Mouse (Mus musculus) megakaryocyte, adult 5-6 weeks (primary cell): ENCODE results near the gene Olfr1347. TPM values are rescaled to one million over a fixed set of nuclear protein-coding genes. Genes with fewer than 3 reads are reported as not detected.
"Not testable (repeated sequence)": the region's sequence is repeated elsewhere in the genome, so short reads cannot be mapped to it uniquely, and the experiment has no call there.

ENCODE experiments used
- ATAC-seq: 2 replicates; pipeline ENCODE4 v1.8.0; 2016; ENCODE audit warnings: mild to moderate bottlenecking, inconsistent platforms; ENCODE audit not compliant: poor library complexity, severe bottlenecking
- total RNA-seq, 2 experiments: library from RNA; stranded (forward) in 1 of 2; stranded (reverse) in 1 of 2; fragments of 153-499, 151-499 nt in 1 of 2; fragments of 221-1000, 200-1000 nt in 1 of 2; gene quantifications; 2 replicates each; pipeline versions ENCODE4 v1.2.3 to v1.2.4; 2015 to 2017

Olfr1347 gene
- total RNA-seq (2015) (not detected in 2 replicates), total RNA-seq (2017) (not detected in 2 replicates)

GRCm38 (mm10) chr7:6499655-6500054 lies at the start of gene Olfr1347:
TSS of gene Olfr1347 (minus strand) at chr7:6499755.
- ATAC-seq: no peak

GRCm38 (mm10) chr7:6526141-6526540 lies 26.6 kb upstream of the Olfr1347 start:
- ATAC-seq: no peak

- no peak for ATAC-seq
These were observed 25.4 kb upstream of the Olfr1347 start for GRCm38 (mm10) chr7:6525001-6525400.

- ATAC-seq: no peak
These were observed 23.3 kb upstream of the Olfr1347 start, which contains the start of gene Olfr1349 for GRCm38 (mm10) chr7:6522850-6523249. TSS of gene Olfr1349 (minus strand) at chr7:6522950.

- no peak for ATAC-seq
These were observed 22.1 kb upstream of the Olfr1347 start for GRCm38 (mm10) chr7:6521666-6522065.

GRCm38 (mm10) chr7:6508648-6509047 lies 9.1 kb upstream of the Olfr1347 start, which contains the start of gene Olfr1348:
TSS of gene Olfr1348 (minus strand) at chr7:6508748.
- ATAC-seq: no peak

- no peak for ATAC-seq
These were observed 12.7 kb downstream of the Olfr1347 start, which contains the start of gene Olfr5 for GRCm38 (mm10) chr7:6486841-6487240. TSS of gene Olfr5 (minus strand) at chr7:6486941.

- not testable (repeated sequence) for ATAC-seq
These were observed 21.9 kb downstream of the Olfr1347 start for GRCm38 (mm10) chr7:6477633-6478032.

GRCm38 (mm10) chr7:6466951-6467350 lies 32.6 kb downstream of the Olfr1347 start, which contains the start of gene Olfr1346:
TSS of gene Olfr1346 (plus strand) at chr7:6467101.
- no peak for ATAC-seq

- no peak for ATAC-seq
These were observed 43.2 kb downstream of the Olfr1347 start for GRCm38 (mm10) chr7:6456399-6456798.

GRCm38 (mm10) chr7:6455868-6456267 lies 43.7 kb downstream of the Olfr1347 start, which contains the start of gene Olfr1336:
TSS of gene Olfr1336 (plus strand) at chr7:6456168.
- ATAC-seq: no peak

- no peak for ATAC-seq
These were observed 51.8 kb downstream of the Olfr1347 start for GRCm38 (mm10) chr7:6447771-6448170.

GRCm38 (mm10) chr7:6441173-6441572 lies 58.4 kb downstream of the Olfr1347 start:
- ATAC-seq: no peak

- no peak for ATAC-seq
These were observed 61.2 kb downstream of the Olfr1347 start, which contains the start of gene Olfr1344 for GRCm38 (mm10) chr7:6438388-6438787. TSS of gene Olfr1344 (plus strand) at chr7:6438688.

Other genes starting within 250 kb of the Olfr1347 start
- gene Epp13, start 247.0 kb downstream of the Olfr1347 start, total RNA-seq (2015): not detected in 2 replicates
- gene Epp13, start 247.0 kb downstream of the Olfr1347 start, total RNA-seq (2017): not detected in 2 replicates
- 0.69 and 1.3 TPM in 2 replicates for gene Zfp667, start 213.2 kb downstream of the Olfr1347 start, total RNA-seq (2015)
- 0.99 and 3.0 TPM in 2 replicates for gene Zfp667, start 213.2 kb downstream of the Olfr1347 start, total RNA-seq (2017)
- gene Zfp583, start 168.5 kb downstream of the Olfr1347 start, total RNA-seq (2015): 0.96 and 1.3 TPM in 2 replicates
- 0.88 and 1.8 TPM in 2 replicates for gene Zfp583, start 168.5 kb downstream of the Olfr1347 start, total RNA-seq (2017)
- gene Gm3854, start 156.0 kb downstream of the Olfr1347 start, total RNA-seq (2015): 0.13 and 0.21 TPM in 2 replicates
- gene Gm3854, start 156.0 kb downstream of the Olfr1347 start, total RNA-seq (2017): not detected in 2 replicates
- gene Zfp78, start 136.5 kb downstream of the Olfr1347 start, total RNA-seq (2015): 2.9 and 4.3 TPM in 2 replicates
- gene Zfp78, start 136.5 kb downstream of the Olfr1347 start, total RNA-seq (2017): 2.0 and 5.1 TPM in 2 replicates
- 1.5 and 2.5 TPM in 2 replicates for gene Zfp28, start 116.5 kb downstream of the Olfr1347 start, total RNA-seq (2015)
- gene Zfp28, start 116.5 kb downstream of the Olfr1347 start, total RNA-seq (2017): 0.73 and 0.81 TPM in 2 replicates
- not detected in 2 replicates for gene Smim17, start 101.0 kb downstream of the Olfr1347 start, total RNA-seq (2015)
- gene Smim17, start 101.0 kb downstream of the Olfr1347 start, total RNA-seq (2017): not detected in 2 replicates
- gene Gm20715, start 89.5 kb downstream of the Olfr1347 start, total RNA-seq (2015): not detected in 2 replicates
- not detected in 2 replicates for gene Gm20715, start 89.5 kb downstream of the Olfr1347 start, total RNA-seq (2017)
- not detected in 2 replicates for gene Olfr1344, start 61.1 kb downstream of the Olfr1347 start, total RNA-seq (2015)
- not detected in 2 replicates for gene Olfr1344, start 61.1 kb downstream of the Olfr1347 start, total RNA-seq (2017)
- not detected in 2 replicates for gene Olfr1336, start 43.6 kb downstream of the Olfr1347 start, total RNA-seq (2015)
- not detected in 2 replicates for gene Olfr1336, start 43.6 kb downstream of the Olfr1347 start, total RNA-seq (2017)
- not detected in 2 replicates for gene Olfr1346, start 32.7 kb downstream of the Olfr1347 start, total RNA-seq (2015)
- not detected in 2 replicates for gene Olfr1346, start 32.7 kb downstream of the Olfr1347 start, total RNA-seq (2017)
- gene Olfr5, start 12.8 kb downstream of the Olfr1347 start, total RNA-seq (2015): not detected in 2 replicates
- not detected in 2 replicates for gene Olfr5, start 12.8 kb downstream of the Olfr1347 start, total RNA-seq (2017)
- not detected in 2 replicates for gene Olfr1348, start 9.0 kb upstream of the Olfr1347 start, total RNA-seq (2015)
- gene Olfr1348, start 9.0 kb upstream of the Olfr1347 start, total RNA-seq (2017): not detected in 2 replicates
- gene Olfr1349, start 23.2 kb upstream of the Olfr1347 start, total RNA-seq (2015): not detected in 2 replicates
- gene Olfr1349, start 23.2 kb upstream of the Olfr1347 start, total RNA-seq (2017): not detected in 2 replicates
- not detected in 2 replicates for gene Olfr1350, start 65.1 kb upstream of the Olfr1347 start, total RNA-seq (2015)
- gene Olfr1350, start 65.1 kb upstream of the Olfr1347 start, total RNA-seq (2017): not detected in 2 replicates
- gene Zim1, start 196.7 kb upstream of the Olfr1347 start, total RNA-seq (2015): not detected in 2 replicates
- not detected in 2 replicates for gene Zim1, start 196.7 kb upstream of the Olfr1347 start, total RNA-seq (2017)
- gene Peg3, start 230.7 kb upstream of the Olfr1347 start, total RNA-seq (2015): 0.09 TPM in 1 of 2 replicates, not detected in the other
- gene Peg3, start 230.7 kb upstream of the Olfr1347 start, total RNA-seq (2017): under 0.01 TPM in 1 of 2 replicates, not detected in the other
- not detected in 2 replicates for gene Usp29, start 230.8 kb upstream of the Olfr1347 start, total RNA-seq (2015)
- not detected in 2 replicates for gene Usp29, start 230.8 kb upstream of the Olfr1347 start, total RNA-seq (2017)